Mouse (Mus musculus) kidney, adult 2 months (tissue): Measurements from ENCODE around the gene Telo2. TPM values are rescaled to one million over a fixed set of nuclear protein-coding genes. Genes with fewer than 3 reads are reported as not detected.
"Not testable (repeated sequence)": the region's sequence is repeated elsewhere in the genome, so short reads cannot be mapped to it uniquely, and the experiment has no call there.

Source experiments
- DNase-seq: peaks from one replicate; pipeline ENCODE4 v3.0.0; 2021
- H3K27ac ChIP-seq: fragments of 200-500 bp; 2 replicates; pipeline ENCODE4 v1.5.1; 2012; ENCODE audit warnings: low read depth, low read length, control low read depth, inconsistent platforms; ENCODE audit not compliant: insufficient read depth
- H3K27me3 ChIP-seq: fragments of 200-500 bp; replicated peaks from 2 replicates; pipeline ENCODE4 v1.6.1; 2012; ENCODE audit warnings: mild to moderate bottlenecking, moderate library complexity, low read length, inconsistent platforms; ENCODE audit not compliant: control insufficient read depth, insufficient read depth
- H3K36me3 ChIP-seq: fragments of 200-500 bp; 2 replicates; pipeline ENCODE4 v1.6.1; 2012; ENCODE audit warnings: mild to moderate bottlenecking, moderate library complexity, low read length, inconsistent platforms; ENCODE audit not compliant: control insufficient read depth, insufficient read depth
- H3K4me1 ChIP-seq: fragments of 200-500 bp; 2 replicates; pipeline ENCODE4 v1.6.1; 2011; ENCODE audit warnings: low read length; ENCODE audit not compliant: control insufficient read depth, insufficient read depth
- H3K4me3 ChIP-seq: fragments of 200-500 bp; 2 replicates; pipeline ENCODE4 v1.5.1; 2011; ENCODE audit warnings: mild to moderate bottlenecking, low read depth, low read length, control low read depth; ENCODE audit not compliant: insufficient read depth
- CTCF ChIP-seq: fragments of 200-500 bp; conservative IDR thresholded peaks from 2 replicates; pipeline ENCODE4 v1.5.1; 2011; ENCODE audit warnings: low read depth, mild to moderate bottlenecking, control low read depth, low read length, moderate library complexity, mixed read lengths; ENCODE audit not compliant: insufficient read depth, insufficient read length
- POLR2A ChIP-seq: fragments of 200-500 bp; IDR thresholded peaks from one replicate; pipeline ENCODE4 v1.6.1; 2011; ENCODE audit warnings: low read depth, low read length, control low read depth
- WGBS: fragments of 180-500 bp; shearing (Covaris S2); methylation state at CpG from one replicate; pipeline ENCODE4 v1.1.7; 2018; 5-methylcytosine and 5-hydroxymethylcytosine counted together
- polyA plus RNA-seq: library from polyadenylated mRNA; depleted of rRNA; stranded (reverse); fragments of >200 nt; gene quantifications from 2 replicates; pipeline ENCODE4 v1.2.3, GENCODE M21; 2012

The Telo2 gene
- polyA plus RNA-seq, 1 experiment = 11.6 TPM

DNA sequence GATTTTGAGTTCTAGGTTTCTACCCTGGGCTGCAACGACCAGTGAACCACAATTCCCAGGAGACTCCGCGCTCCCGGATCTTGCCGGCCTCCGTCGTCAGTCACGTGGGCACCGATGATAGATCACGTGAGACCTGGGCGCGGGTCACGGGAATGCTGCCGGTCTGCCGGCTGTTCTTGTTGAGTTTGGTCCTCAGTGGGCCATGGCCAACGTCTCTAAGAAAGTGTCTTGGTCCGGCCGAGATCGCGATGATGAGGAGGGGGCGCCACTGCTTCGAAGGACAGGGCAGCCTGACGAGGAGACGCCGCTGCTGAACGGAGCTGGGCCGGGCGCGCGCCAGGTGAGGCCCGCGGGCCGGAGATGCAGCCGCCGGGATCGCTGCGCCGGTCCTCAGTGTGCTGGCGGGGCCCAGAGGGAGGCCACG lies 17.5 kb upstream of the Telo2 start, which contains the start of gene Clcn7:
TSS of gene Clcn7 (plus strand) at position 117 of the 424 bp plus-strand sequence.
- Histone ChIP-seq H3K27ac (peak within 1 kb of the TSS; percentile 87), H3K27me3 (no peaks in the 10 kb centered on the region), H3K4me1 (peaks cover 26% of the 10 kb centered on the region), H3K4me3 (peak within 1 kb of the TSS; percentile 87), H3K36me3 (no peaks in the 10 kb centered on the region)
- WGBS = under 1% methylated on average over 40 of the region's 40 CpGs
- TF ChIP-seq CTCF (no peak), POLR2A (peak; percentile 66)
- DNase-seq = peak; percentile 98

DNA sequence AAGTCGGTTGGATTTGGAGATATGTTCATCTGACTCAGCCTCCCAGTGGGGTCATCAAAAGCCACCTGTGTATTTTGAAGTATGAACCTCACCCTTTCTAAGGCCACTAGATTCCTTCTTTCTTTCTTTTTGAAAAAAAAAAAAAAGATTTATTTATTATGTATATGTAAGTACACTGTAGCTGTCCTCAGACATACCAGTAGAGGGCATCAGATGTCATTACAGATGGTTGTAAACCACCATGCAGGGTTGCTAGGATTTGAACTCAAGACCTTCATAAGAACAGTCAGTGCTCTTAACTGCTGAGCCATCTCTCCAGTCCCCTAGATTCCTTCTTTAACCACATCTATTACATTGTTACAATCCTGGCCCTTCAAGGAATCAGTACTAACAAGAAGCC lies 14.3 kb upstream of the Telo2 start:
- 87% methylated on average over 1 of the region's 1 CpGs for whole genome bisulfite sequencing
- TF ChIP-seq CTCF = no peak
- no peak for TF ChIP-seq POLR2A
- no peak for DNase-seq
- no peak overlapping the region for H3K27ac ChIP-seq
- no peaks in the 10 kb centered on the region for H3K36me3 ChIP-seq
- no peak overlapping the region for H3K4me3 ChIP-seq
- peaks cover 15% of the 10 kb centered on the region for H3K4me1 ChIP-seq
- H3K27me3 ChIP-seq = no peaks in the 10 kb centered on the region

DNA sequence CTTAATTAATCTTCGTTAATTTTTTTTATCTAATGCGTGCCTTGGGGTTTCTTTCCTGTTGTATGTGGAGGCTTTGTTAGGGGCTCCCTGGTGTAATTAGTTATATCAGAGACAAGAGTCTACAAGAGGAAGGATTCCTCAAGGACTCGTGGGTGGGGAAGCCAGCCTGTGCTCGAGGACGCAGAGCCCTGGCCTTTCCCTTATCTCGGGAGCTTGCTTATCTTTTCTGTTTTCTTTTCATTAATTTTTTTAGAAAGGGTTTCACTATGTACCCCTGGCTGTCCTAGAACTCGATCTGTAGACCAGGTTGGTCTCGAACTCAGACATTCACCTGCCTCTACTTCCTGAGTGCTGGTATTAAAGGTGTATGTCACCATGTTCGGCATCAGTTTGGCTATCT lies 11.9 kb upstream of the Telo2 start:
- Histone ChIP-seq H3K27me3 (no peaks in the 10 kb centered on the region), H3K27ac (no peak overlapping the region), H3K4me1 (no peaks in the 10 kb centered on the region), H3K4me3 (no peak overlapping the region), H3K36me3 (no peaks in the 10 kb centered on the region)
- no peak for DNase-seq
- TF ChIP-seq POLR2A = no peak
- no peak for TF ChIP-seq CTCF
- WGBS = 68% methylated on average over 9 of the region's 9 CpGs

DNA sequence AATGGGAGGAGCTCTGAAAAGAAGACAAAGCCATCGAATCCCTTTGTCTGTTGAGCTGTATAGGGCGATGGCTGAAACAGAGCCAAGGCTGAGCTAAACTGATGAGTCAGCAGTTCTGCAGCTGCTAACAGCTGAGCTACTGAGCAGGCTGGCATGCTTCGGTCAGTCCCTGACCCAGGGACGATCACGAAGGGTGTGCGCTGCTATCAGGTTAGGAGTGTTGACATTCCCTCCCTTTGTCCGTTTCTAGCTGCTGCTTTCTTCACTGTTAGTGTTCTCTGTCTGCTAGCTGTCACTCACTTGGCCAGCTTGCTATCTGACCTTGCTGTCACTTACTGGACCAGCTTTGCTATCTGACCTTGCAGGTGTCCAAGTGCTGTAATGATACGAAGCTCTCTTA lies 11.3 kb upstream of the Telo2 start:
- Histone ChIP-seq H3K27me3 (no peaks in the 10 kb centered on the region), H3K36me3 (no peaks in the 10 kb centered on the region), H3K27ac (no peak overlapping the region), H3K4me1 (no peaks in the 10 kb centered on the region), H3K4me3 (no peak overlapping the region)
- TF ChIP-seq POLR2A (no peak), CTCF (no peak)
- 33% methylated on average over 8 of the region's 8 CpGs for WGBS
- DNase-seq = no peak

DNA sequence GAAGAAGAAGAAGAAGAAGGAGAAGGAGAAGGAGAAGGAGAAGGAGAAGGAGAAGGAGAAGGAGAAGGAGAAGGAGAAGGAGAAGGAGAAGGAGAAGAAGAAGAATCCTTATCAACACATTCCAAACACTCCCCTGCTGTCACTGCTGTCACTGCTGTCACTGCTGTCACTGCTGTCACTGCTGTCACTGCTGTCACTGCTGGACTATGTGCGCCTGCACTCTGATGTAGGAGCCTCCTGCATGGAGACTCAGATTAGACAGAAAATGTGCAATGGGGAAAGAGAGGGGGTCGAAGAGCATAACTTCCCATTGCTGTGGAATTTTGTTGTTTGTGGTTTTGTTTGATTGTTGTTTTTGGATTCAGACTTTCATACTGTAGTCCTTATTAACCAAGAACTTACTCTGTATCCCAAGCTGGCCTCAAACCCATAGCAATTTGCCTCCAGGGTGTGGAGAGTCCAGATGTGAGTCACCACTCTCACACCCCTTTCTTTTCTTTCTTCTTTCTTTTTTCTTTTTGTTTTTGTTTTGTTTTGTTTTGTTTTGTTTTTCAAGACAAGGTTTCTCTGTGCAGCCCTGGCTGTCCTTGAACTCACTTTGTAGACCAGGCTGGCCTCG lies 9.8 kb upstream of the Telo2 start:
- not testable (repeated sequence) for H3K27ac ChIP-seq, H3K36me3 ChIP-seq, H3K27me3 ChIP-seq, H3K4me3 ChIP-seq, H3K4me1 ChIP-seq, DNase-seq
- WGBS = 76% methylated on average over 3 of the region's 3 CpGs

DNA sequence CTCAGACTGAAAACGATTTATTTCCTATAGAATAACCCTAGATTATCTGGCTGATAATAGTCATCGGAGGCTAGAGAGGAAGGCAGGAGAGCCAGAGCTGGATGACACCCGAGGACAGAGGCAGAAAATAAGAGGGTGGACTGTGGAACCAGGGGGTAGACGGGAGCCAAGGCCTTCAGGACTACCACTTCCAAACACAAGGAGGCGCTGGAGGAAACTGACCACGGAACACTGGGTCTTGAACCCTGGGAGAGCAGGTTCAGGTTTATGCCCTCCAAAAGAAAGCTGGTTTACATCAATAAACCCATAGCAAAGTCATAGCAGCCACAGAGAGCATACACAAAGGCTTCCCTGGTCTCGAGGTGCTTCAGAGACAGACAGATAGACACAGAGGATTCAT lies 8.2 kb upstream of the Telo2 start:
- Histone ChIP-seq H3K27me3 (no peaks in the 10 kb centered on the region), H3K4me1 (no peaks in the 10 kb centered on the region), H3K4me3 (no peak overlapping the region), H3K27ac (no peak overlapping the region), H3K36me3 (no peaks in the 10 kb centered on the region)
- TF ChIP-seq POLR2A (no peak), CTCF (peak; percentile 49)
- peak; percentile 25 for DNase-seq
- WGBS = 34% methylated on average over 7 of the region's 7 CpGs

DNA sequence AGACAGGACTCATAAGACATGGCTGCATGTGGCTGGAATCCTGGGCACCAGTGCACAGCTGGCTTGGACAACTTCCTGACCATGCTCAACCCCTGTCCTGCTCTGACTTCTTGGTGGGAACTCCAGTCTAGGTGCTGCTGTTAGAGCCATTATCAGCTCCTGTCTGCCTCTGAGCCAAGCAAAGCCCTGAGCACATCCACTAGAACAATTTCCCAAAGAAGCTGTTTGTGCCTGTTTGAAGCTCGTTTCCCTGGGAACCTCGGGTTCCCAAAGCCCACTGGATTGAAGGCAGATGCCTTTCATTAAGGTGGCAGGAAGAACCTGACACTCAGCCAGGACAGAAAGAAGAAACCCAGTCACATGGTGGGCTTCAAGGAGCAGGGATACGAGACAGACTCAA lies 4.6 kb upstream of the Telo2 start, which contains the start of gene Ptx4:
TSS of gene Ptx4 (plus strand) at position 355 of the 400 bp plus-strand sequence.
- no peak for DNase-seq
- Histone ChIP-seq H3K27ac (no peak within 1 kb of the TSS), H3K4me1 (no peaks in the 10 kb centered on the region; the same call in 1 of the 2 replicates), H3K36me3 (no peaks in the 10 kb centered on the region), H3K4me3 (no peak within 1 kb of the TSS), H3K27me3 (no peaks in the 10 kb centered on the region)
- WGBS = 22% methylated on average over 3 of the region's 3 CpGs
- TF ChIP-seq POLR2A (no peak), CTCF (no peak)

DNA sequence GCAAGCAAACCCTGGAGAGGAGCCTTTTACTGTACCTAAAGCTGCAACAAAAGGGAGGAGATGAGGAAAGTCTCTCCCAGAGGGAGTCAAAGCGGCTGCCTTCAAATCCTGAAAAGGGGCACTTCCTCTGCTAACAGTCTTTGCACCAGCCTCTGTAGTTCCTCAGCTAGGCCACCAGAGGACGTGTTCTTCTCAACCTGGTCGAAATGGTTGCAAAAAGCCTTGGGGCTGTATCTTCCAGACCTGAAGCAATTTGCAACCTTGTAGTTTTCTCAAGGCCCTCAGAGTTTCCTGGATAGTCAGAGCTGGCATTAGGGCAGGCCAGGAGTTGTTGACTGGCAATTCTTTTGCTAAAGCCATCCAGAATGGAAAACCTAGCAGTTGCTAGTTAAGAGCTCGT lies 1.5 kb upstream of the Telo2 start:
- Histone ChIP-seq H3K27me3 (no peaks in the 10 kb centered on the region), H3K27ac (no peak overlapping the region), H3K4me1 (no peaks in the 10 kb centered on the region; the same call in 1 of the 2 replicates), H3K4me3 (no peak overlapping the region), H3K36me3 (no peaks in the 10 kb centered on the region)
- no peak for DNase-seq
- WGBS = 45% methylated on average over 4 of the region's 4 CpGs
- TF ChIP-seq POLR2A = no peak
- TF ChIP-seq CTCF = peak; percentile 47
